Mouse (Mus musculus) intestine, postnatal 0 days (tissue): ENCODE measurements around the gene Arl6. TPM values are rescaled to one million over a fixed set of nuclear protein-coding genes. Genes with fewer than 3 reads are reported as not detected.

ENCODE experiments used
- ATAC-seq: fragments of 200-750 bp; cut with Nextera tagmentation; 2 replicates; pipeline ENCODE4 v1.8.0; 2017; ENCODE audit warnings: mild to moderate bottlenecking, moderate TSS enrichment, moderate library complexity
- H3K27ac ChIP-seq: fragments of 300-500 bp; sonication (generic); 2 replicates; pipeline ENCODE4 v1.5.1; 2014; ENCODE audit warnings: mild to moderate bottlenecking, low read depth, low read length, moderate library complexity
- H3K27me3 ChIP-seq: fragments of 300-500 bp; sonication (generic); replicated peaks from 2 replicates; pipeline ENCODE4 v1.6.1; 2014; ENCODE audit warnings: low read length, mixed read lengths; ENCODE audit not compliant: control insufficient read depth, insufficient read depth
- H3K36me3 ChIP-seq: fragments of 300-500 bp; sonication (generic); 2 replicates; pipeline ENCODE4 v1.6.1; 2014; ENCODE audit warnings: mild to moderate bottlenecking, moderate library complexity; ENCODE audit not compliant: control insufficient read depth, insufficient read depth
- H3K4me1 ChIP-seq: fragments of 300-500 bp; sonication (generic); replicated peaks from 2 replicates; pipeline ENCODE4 v1.6.1; 2014; ENCODE audit warnings: antibody characterized with exemption, low read length, mixed read lengths; ENCODE audit not compliant: control insufficient read depth, insufficient read depth
- H3K4me2 ChIP-seq: fragments of 300-500 bp; sonication (generic); replicated peaks from 2 replicates; pipeline ENCODE4 v1.6.1; 2014; ENCODE audit warnings: low read depth, mild to moderate bottlenecking, moderate library complexity
- H3K4me3 ChIP-seq: fragments of 300-500 bp; sonication (generic); 2 replicates; pipeline ENCODE4 v1.5.1; 2014; ENCODE audit warnings: low read depth, low read length
- H3K9ac ChIP-seq: fragments of 300-500 bp; sonication (generic); 2 replicates; pipeline ENCODE4 v1.6.1; 2014; ENCODE audit warnings: mild to moderate bottlenecking, low read depth, low read length
- H3K9me3 ChIP-seq: fragments of 300-500 bp; sonication (generic); 2 replicates; pipeline ENCODE4 v1.6.1; 2016; ENCODE audit warnings: mixed run types; ENCODE audit not compliant: control insufficient read depth
- CTCF ChIP-seq: sonication (generic); IDR thresholded peaks from 2 replicates; pipeline ENCODE4 v1.5.1; 2016; ENCODE audit warnings: low read depth, mild to moderate bottlenecking, control low read depth, antibody characterized with exemption, moderate library complexity
- WGBS: fragments of 180-500 bp; shearing (Covaris S2); extraction: QIAGEN DNeasy Blood & Tissue Kit; methylation state at CpG from one replicate; pipeline ENCODE4 v1.1.7; 2014; 5-methylcytosine and 5-hydroxymethylcytosine counted together
- polyA plus RNA-seq: library from polyadenylated mRNA; unstranded; fragments of >200 nt; fragmentation: Nextera tagmentation; extraction: Ambion mirVana; gene quantifications from 2 replicates; pipeline ENCODE4 v1.2.1, GENCODE M21; 2015

The Arl6 gene
- polyA plus RNA-seq, 1 experiment from 2014 or later: 9.9 TPM

GRCm38 (mm10) chr16:59579237-59579636, 60.0 kb downstream of the Arl6 start:
- no peaks in the 10 kb centered on the region for H3K9me3 ChIP-seq
- H3K27ac ChIP-seq: no peak overlapping the region
- H3K36me3 ChIP-seq: no peaks in the 10 kb centered on the region
- H3K9ac ChIP-seq: no peak overlapping the region
- no peak for ATAC-seq
- no peak overlapping the region for H3K4me3 ChIP-seq
- no peak for TF ChIP-seq CTCF
- H3K27me3 ChIP-seq: no peaks in the 10 kb centered on the region
- H3K4me2 ChIP-seq: no peak overlapping the region
- H3K4me1 ChIP-seq: no peaks in the 10 kb centered on the region
- 79% methylated on average over 8 of the region's 8 CpGs for WGBS

- Histone ChIP-seq H3K27me3 (no peaks in the 10 kb centered on the region), H3K9me3 (no peaks in the 10 kb centered on the region), H3K4me2 (no peak overlapping the region)
These were observed 65.2 kb downstream of the Arl6 start for GRCm38 (mm10) chr16:59573961-59574360.

GRCm38 (mm10) chr16:59572685-59573084, 66.5 kb downstream of the Arl6 start:
- TF ChIP-seq CTCF: no peak
- Histone ChIP-seq H3K9me3 (no peaks in the 10 kb centered on the region), H3K4me2 (no peak overlapping the region), H3K27me3 (no peaks in the 10 kb centered on the region), H3K9ac (no peak overlapping the region), H3K4me3 (no peak overlapping the region), H3K36me3 (no peaks in the 10 kb centered on the region), H3K27ac (no peak overlapping the region), H3K4me1 (no peaks in the 10 kb centered on the region)
- 74% methylated on average over 3 of the region's 3 CpGs for WGBS
- no peak for ATAC-seq

More at GRCm38 (mm10) chr16:59573961-59574360, 65.2 kb downstream of the Arl6 start:
- H3K36me3 ChIP-seq: no peaks in the 10 kb centered on the region
- 87% methylated on average over 11 of the region's 11 CpGs for WGBS
- no peak overlapping the region for H3K9ac ChIP-seq
- H3K4me1 ChIP-seq: no peaks in the 10 kb centered on the region
- no peak for TF ChIP-seq CTCF
- H3K27ac ChIP-seq: no peak overlapping the region
- H3K4me3 ChIP-seq: no peak overlapping the region
- ATAC-seq: no peak

GRCm38 (mm10) chr16:59570807-59571206, 68.4 kb downstream of the Arl6 start:
- Histone ChIP-seq H3K36me3 (no peaks in the 10 kb centered on the region), H3K4me2 (no peak overlapping the region), H3K27ac (no peak overlapping the region), H3K9ac (no peak overlapping the region), H3K4me1 (no peaks in the 10 kb centered on the region), H3K9me3 (no peaks in the 10 kb centered on the region), H3K4me3 (no peak overlapping the region), H3K27me3 (no peaks in the 10 kb centered on the region)
- no peak for TF ChIP-seq CTCF
- WGBS: 92% methylated on average over 8 of the region's 8 CpGs
- no peak for ATAC-seq

GRCm38 (mm10) chr16:59569837-59570236, 69.4 kb downstream of the Arl6 start:
- no peak for TF ChIP-seq CTCF
- Histone ChIP-seq H3K36me3 (peaks cover 5% of the 10 kb centered on the region), H3K9me3 (no peaks in the 10 kb centered on the region), H3K9ac (no peak overlapping the region), H3K4me1 (no peaks in the 10 kb centered on the region), H3K27ac (no peak overlapping the region), H3K27me3 (no peaks in the 10 kb centered on the region), H3K4me3 (no peak overlapping the region), H3K4me2 (no peak overlapping the region)
- WGBS: 68% methylated on average over 8 of the region's 8 CpGs
- ATAC-seq: no peak

GRCm38 (mm10) chr16:59567721-59568381, 71.3 kb downstream of the Arl6 start:
- no peak overlapping the region for H3K9ac ChIP-seq
- no peak for ATAC-seq
- H3K36me3 ChIP-seq: peaks cover 5% of the 10 kb centered on the region
- no peak overlapping the region for H3K27ac ChIP-seq
- H3K27me3 ChIP-seq: no peaks in the 10 kb centered on the region
- no peak overlapping the region for H3K4me3 ChIP-seq
- no peak overlapping the region for H3K4me2 ChIP-seq
- whole genome bisulfite sequencing: 50% methylated on average over 10 of the region's 10 CpGs
- H3K9me3 ChIP-seq: no peaks in the 10 kb centered on the region
- no peaks in the 10 kb centered on the region for H3K4me1 ChIP-seq
- no peak for TF ChIP-seq CTCF
